Mouse (Mus musculus) neural tube, embryonic 14.5 days (tissue): ENCODE measurements at regions not wholly inside any gene's neighbourhood (a gene's known extent, or its start where the extent isn't known, plus 50 kb on each side); places are given as distances from the start of the nearest gene placed in this dataset.

Experiments
- ATAC-seq: fragments of 200-750 bp; cut with Nextera tagmentation; 2 replicates; pipeline ENCODE4 v1.8.0; 2017; ENCODE audit warnings: low read depth, mild to moderate bottlenecking, moderate TSS enrichment, moderate library complexity
- H3K27ac ChIP-seq: fragments of 300-500 bp; sonication (generic); 2 replicates; pipeline ENCODE4 v1.5.1; 2014; ENCODE audit warnings: low read depth, mild to moderate bottlenecking, control low read depth, low read length, moderate library complexity, mixed read lengths
- H3K27me3 ChIP-seq: fragments of 300-500 bp; sonication (generic); 2 replicates; pipeline ENCODE4 v1.6.1; 2014; ENCODE audit warnings: low read length; ENCODE audit not compliant: control insufficient read depth, insufficient read depth
- H3K36me3 ChIP-seq: fragments of 300-500 bp; sonication (generic); 2 replicates; pipeline ENCODE4 v1.6.1; 2014; ENCODE audit warnings: low read length, mixed read lengths; ENCODE audit not compliant: control insufficient read depth, insufficient read depth
- H3K4me1 ChIP-seq: fragments of 300-500 bp; sonication (generic); 2 replicates; pipeline ENCODE4 v1.6.1; 2014; ENCODE audit warnings: low read length; ENCODE audit not compliant: control insufficient read depth, insufficient read depth
- H3K4me2 ChIP-seq: fragments of 300-500 bp; sonication (generic); 2 replicates; pipeline ENCODE4 v1.6.1; 2014; ENCODE audit warnings: mild to moderate bottlenecking, low read depth, low read length, control low read depth
- H3K4me3 ChIP-seq: fragments of 300-500 bp; sonication (generic); 2 replicates; pipeline ENCODE4 v1.5.1; 2014; ENCODE audit warnings: low read depth, low read length, control low read depth, mixed read lengths
- H3K9ac ChIP-seq: fragments of 300-500 bp; sonication (generic); replicated peaks from 2 replicates; pipeline ENCODE4 v1.6.1; 2014; ENCODE audit warnings: low read depth, mild to moderate bottlenecking, control low read depth, low read length, mixed read lengths
- H3K9me3 ChIP-seq: fragments of 300-500 bp; sonication (generic); 2 replicates; pipeline ENCODE4 v1.6.1; 2016; ENCODE audit warnings: low read length; ENCODE audit not compliant: control insufficient read depth
- WGBS: fragments of 180-500 bp; shearing (Covaris S2); extraction: QIAGEN DNeasy Blood & Tissue Kit; methylation state at CpG from one replicate; pipeline ENCODE4 v1.1.7; 2014; 5-methylcytosine and 5-hydroxymethylcytosine counted together

DNA sequence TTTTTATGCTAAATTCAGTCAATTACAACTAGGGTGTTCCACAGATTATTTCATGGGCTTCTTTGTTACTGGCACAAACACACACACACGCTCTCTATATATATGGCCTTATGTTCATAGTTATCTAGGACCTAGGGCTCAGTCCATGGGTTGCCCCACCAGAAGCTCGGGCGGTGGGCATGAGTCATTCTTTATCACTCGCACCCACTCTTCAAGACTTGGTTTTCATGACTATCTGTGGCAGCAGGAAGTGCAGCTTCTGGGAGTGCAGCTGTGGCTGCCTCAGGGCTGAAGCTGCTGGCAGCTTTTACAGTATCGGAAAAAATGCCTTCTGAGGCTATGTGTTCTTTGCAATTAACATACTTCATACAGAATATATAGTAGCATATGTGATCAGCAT lies 198.7 kb downstream of the Ipo11 start:
- H3K4me3 ChIP-seq: no peak overlapping the region
- H3K27ac ChIP-seq: no peak overlapping the region
- H3K4me2 ChIP-seq: no peak overlapping the region
- no peak overlapping the region for H3K9ac ChIP-seq
- no peaks in the 10 kb centered on the region for H3K9me3 ChIP-seq
- no peaks in the 10 kb centered on the region for H3K27me3 ChIP-seq
- WGBS: 95% methylated on average over 5 of the region's 5 CpGs
- ATAC-seq: no peak
- no peaks in the 10 kb centered on the region for H3K36me3 ChIP-seq
- no peaks in the 10 kb centered on the region for H3K4me1 ChIP-seq

DNA sequence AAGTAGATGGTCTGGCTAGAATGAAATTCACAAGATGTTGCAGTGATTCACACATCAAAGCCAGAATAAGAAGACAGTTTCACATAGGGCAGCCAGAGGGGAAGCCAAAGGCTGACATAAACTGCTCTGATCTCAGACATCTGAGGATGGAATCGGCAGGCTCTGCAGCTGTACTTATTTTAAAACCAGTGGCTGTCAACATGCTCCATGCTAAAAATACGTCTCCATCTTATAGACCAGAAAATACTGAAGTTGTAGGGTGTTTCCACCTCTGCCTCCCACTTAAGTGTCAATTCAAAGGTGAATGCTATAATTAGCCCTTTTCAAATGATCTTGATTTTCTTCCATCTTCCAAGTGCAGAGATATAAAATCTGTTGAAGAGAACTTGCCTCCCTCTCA lies 202.4 kb downstream of the Ipo11 start:
- H3K27ac ChIP-seq: no peak overlapping the region
- no peak overlapping the region for H3K9ac ChIP-seq
- ATAC-seq: no peak
- H3K9me3 ChIP-seq: no peaks in the 10 kb centered on the region
- no peaks in the 10 kb centered on the region for H3K27me3 ChIP-seq
- 76% methylated on average over 2 of the region's 2 CpGs for WGBS
- no peak overlapping the region for H3K4me2 ChIP-seq
- H3K36me3 ChIP-seq: no peaks in the 10 kb centered on the region
- no peak overlapping the region for H3K4me3 ChIP-seq
- H3K4me1 ChIP-seq: no peaks in the 10 kb centered on the region

DNA sequence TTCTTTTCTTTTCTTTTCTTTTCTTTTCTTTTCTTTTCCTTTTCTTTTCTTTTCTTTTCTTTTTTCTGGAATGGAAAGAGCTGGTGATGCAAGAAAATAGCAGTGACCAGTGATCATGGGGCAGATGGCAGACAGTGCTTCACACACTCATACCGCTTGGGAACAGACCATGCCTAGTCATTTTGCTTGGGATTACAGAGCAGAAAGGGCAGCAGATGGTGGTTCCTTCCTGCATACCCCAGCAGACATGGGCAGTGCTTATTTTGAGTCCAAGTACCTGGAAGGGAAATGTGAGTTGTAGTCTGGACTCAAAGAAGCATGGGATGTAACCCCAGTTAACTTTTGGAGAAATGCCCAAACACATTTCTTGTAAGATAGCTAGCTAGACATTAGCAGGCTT lies 203.9 kb downstream of the Ipo11 start:
- no peaks in the 10 kb centered on the region for H3K4me1 ChIP-seq
- no peak overlapping the region for H3K9ac ChIP-seq
- no peak overlapping the region for H3K27ac ChIP-seq
- no peak for ATAC-seq
- no peak overlapping the region for H3K4me2 ChIP-seq
- no peak overlapping the region for H3K4me3 ChIP-seq
- H3K9me3 ChIP-seq: no peaks in the 10 kb centered on the region
- no peaks in the 10 kb centered on the region for H3K27me3 ChIP-seq
- WGBS: 93% methylated on average over 1 of the region's 1 CpGs
- no peaks in the 10 kb centered on the region for H3K36me3 ChIP-seq

GRCm38 (mm10) chr13:106723315-106723714 lies 213.4 kb downstream of the Ipo11 start:
- Histone ChIP-seq H3K4me2 (no peak overlapping the region), H3K27ac (no peak overlapping the region), H3K9me3 (no peaks in the 10 kb centered on the region), H3K9ac (no peak overlapping the region), H3K4me3 (no peak overlapping the region), H3K36me3 (no peaks in the 10 kb centered on the region), H3K27me3 (no peaks in the 10 kb centered on the region), H3K4me1 (no peaks in the 10 kb centered on the region)
- 85% methylated on average over 1 of the region's 1 CpGs for WGBS
- ATAC-seq: no peak

GRCm38 (mm10) chr13:106721167-106721566 lies 215.6 kb downstream of the Ipo11 start:
- Histone ChIP-seq H3K9me3 (no peaks in the 10 kb centered on the region), H3K4me2 (no peak overlapping the region), H3K36me3 (no peaks in the 10 kb centered on the region), H3K27me3 (no peaks in the 10 kb centered on the region), H3K9ac (no peak overlapping the region), H3K27ac (no peak overlapping the region), H3K4me1 (no peaks in the 10 kb centered on the region), H3K4me3 (no peak overlapping the region)
- WGBS: 90% methylated on average over 1 of the region's 1 CpGs
- no peak for ATAC-seq

- no peak for ATAC-seq
- Histone ChIP-seq H3K4me1 (no peaks in the 10 kb centered on the region), H3K36me3 (no peaks in the 10 kb centered on the region), H3K9ac (no peak overlapping the region), H3K9me3 (no peaks in the 10 kb centered on the region), H3K4me2 (no peak overlapping the region), H3K27me3 (no peaks in the 10 kb centered on the region), H3K4me3 (no peak overlapping the region), H3K27ac (no peak overlapping the region)
- WGBS: 37% methylated on average over 2 of the region's 2 CpGs
These were observed 221.0 kb downstream of the Ipo11 start for GRCm38 (mm10) chr13:106715771-106716170.

GRCm38 (mm10) chr13:106715234-106715633 lies 221.5 kb downstream of the Ipo11 start:
- no peak overlapping the region for H3K4me3 ChIP-seq
- no peak overlapping the region for H3K9ac ChIP-seq
- H3K4me1 ChIP-seq: no peaks in the 10 kb centered on the region
- H3K27ac ChIP-seq: no peak overlapping the region
- ATAC-seq: no peak
- 85% methylated on average over 8 of the region's 8 CpGs for WGBS
- H3K9me3 ChIP-seq: no peaks in the 10 kb centered on the region
- no peaks in the 10 kb centered on the region for H3K36me3 ChIP-seq
- H3K4me2 ChIP-seq: no peak overlapping the region
- no peaks in the 10 kb centered on the region for H3K27me3 ChIP-seq

- Histone ChIP-seq H3K4me1 (no peaks in the 10 kb centered on the region), H3K4me2 (no peak overlapping the region), H3K9ac (no peak overlapping the region), H3K9me3 (no peaks in the 10 kb centered on the region), H3K27ac (no peak overlapping the region), H3K27me3 (no peaks in the 10 kb centered on the region), H3K4me3 (no peak overlapping the region), H3K36me3 (no peaks in the 10 kb centered on the region)
- WGBS: 87% methylated on average over 3 of the region's 3 CpGs
- no peak for ATAC-seq
These were observed 226.2 kb downstream of the Ipo11 start for GRCm38 (mm10) chr13:106710580-106710979.

DNA sequence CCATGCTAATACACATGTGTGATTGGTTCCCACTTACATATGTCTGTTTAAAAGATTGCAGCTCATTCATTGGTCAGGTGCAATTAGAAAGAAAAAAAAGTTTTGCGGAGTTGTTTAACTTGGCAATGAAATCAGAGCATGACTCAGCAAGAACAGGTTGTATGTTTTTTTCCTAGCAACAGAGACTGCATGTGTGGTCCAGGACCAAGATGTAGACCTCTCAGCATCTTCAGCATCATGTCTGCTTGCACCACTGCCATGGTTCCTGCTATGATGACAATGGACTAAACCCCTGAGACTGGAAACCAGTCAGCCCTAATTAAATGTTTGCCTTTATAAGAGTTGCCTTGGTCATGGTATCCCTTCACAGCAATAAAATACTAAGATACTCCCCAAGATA lies 236.4 kb downstream of the Ipo11 start:
- no peaks in the 10 kb centered on the region for H3K36me3 ChIP-seq
- H3K27ac ChIP-seq: no peak overlapping the region
- no peaks in the 10 kb centered on the region for H3K4me1 ChIP-seq
- H3K4me2 ChIP-seq: no peak overlapping the region
- no peaks in the 10 kb centered on the region for H3K27me3 ChIP-seq
- 90% methylated on average over 1 of the region's 1 CpGs for WGBS
- no peak overlapping the region for H3K9ac ChIP-seq
- H3K4me3 ChIP-seq: no peak overlapping the region
- H3K9me3 ChIP-seq: no peaks in the 10 kb centered on the region
- no peak for ATAC-seq

DNA sequence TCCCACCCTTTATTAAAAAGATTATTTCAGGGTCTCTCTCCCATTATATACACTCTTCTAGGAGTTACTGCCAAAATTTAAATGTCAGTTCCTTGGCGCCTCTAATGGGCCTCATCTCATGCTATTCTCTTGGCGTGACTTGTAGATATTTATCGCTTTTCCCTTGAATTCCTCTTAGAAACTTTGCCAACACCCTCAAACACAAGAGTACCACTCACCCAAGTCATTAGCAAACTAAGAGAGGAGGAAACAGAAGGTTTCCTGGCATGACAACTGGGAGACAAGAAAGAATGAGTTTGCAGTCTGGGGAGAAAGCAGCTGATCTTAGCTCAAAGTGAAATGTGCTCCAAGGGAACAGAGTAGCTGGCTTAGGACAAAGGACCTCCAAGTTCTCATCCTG lies 236.8 kb downstream of the Ipo11 start:
- Histone ChIP-seq H3K27me3 (no peaks in the 10 kb centered on the region), H3K36me3 (no peaks in the 10 kb centered on the region), H3K27ac (no peak overlapping the region), H3K4me3 (no peak overlapping the region), H3K9ac (no peak overlapping the region), H3K4me1 (no peaks in the 10 kb centered on the region), H3K9me3 (no peaks in the 10 kb centered on the region), H3K4me2 (no peak overlapping the region)
- no peak for ATAC-seq
- WGBS: 86% methylated on average over 3 of the region's 3 CpGs
